Mouse (Mus musculus) right cerebral cortex, postnatal 14 days (tissue): ENCODE results near the gene Akr1c14.
"Not testable (repeated sequence)": the region's sequence is repeated elsewhere in the genome, so short reads cannot be mapped to it uniquely, and the experiment has no call there.

Source experiments
- DNase-seq: peaks from one replicate; pipeline ENCODE4 v3.0.0; 2022

Gene Akr1c14

DNA sequence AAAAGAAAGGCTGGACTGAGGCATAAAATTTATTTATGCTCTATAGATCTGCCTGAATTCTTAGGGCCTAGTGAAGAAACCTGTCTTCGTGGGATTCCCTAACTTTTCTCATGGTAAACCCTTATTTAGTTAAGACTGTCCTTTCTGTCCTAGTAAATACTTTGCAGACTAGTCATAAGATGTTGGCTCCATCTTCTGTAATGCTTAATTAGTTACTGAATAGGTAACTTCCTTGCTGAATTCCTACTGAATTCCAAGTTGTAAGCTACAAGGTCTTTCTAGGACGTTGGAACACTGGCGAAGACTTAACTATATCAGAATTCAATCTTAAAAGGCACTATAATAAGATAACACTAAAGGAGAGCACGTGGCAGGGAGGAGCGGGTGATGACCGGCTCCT is 75.7 kb downstream of the Akr1c14 start:
- DNase-seq: not testable (repeated sequence)

GRCm38 (mm10) chr13:4125846-4126245 is 77.0 kb downstream of the Akr1c14 start:
- DNase-seq: not testable (repeated sequence)

- DNase-seq: peak; percentile 8
Observed at GRCm38 (mm10) chr13:4129100-4129499, 80.3 kb downstream of the Akr1c14 start.

- no peak for DNase-seq
Observed at GRCm38 (mm10) chr13:4131317-4131716, 82.5 kb downstream of the Akr1c14 start.

- no peak for DNase-seq
Observed at GRCm38 (mm10) chr13:4131721-4132120, 82.9 kb downstream of the Akr1c14 start.

DNA sequence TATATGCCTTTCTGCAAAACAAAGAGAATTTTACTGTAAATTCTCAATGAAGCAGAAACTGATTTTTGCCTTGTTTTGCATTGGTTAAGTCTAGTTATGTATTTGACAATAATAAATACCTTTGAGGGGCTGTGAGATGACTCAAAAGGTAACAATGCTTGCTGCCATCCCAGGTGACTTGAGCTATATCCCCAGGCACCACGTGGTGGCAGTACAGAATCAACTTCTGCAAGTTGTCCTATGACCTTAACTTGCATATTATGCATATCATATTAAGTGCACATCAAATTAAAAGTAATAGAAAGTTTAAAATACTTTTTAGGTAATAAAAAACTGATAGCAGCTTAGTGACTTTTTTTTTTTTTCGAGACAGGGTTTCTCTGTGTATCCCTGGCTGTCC is 84.3 kb downstream of the Akr1c14 start:
- DNase-seq: peak; percentile 4
